Mouse (Mus musculus) liver, embryonic 14.5 days (tissue): Measurements from ENCODE around the gene Frmpd1.

ENCODE experiments used
- CTCF ChIP-seq: IDR thresholded peaks from 2 replicates; pipeline ENCODE4 v1.5.1; 2016; ENCODE audit warnings: antibody characterized with exemption, low read depth, control low read depth
- EP300 ChIP-seq: IDR thresholded peaks from 2 replicates; pipeline ENCODE4 v1.6.1; 2016; ENCODE audit warnings: antibody characterized with exemption, low read depth

GRCm38 (mm10) chr4:45165955-45166354 lies 18.7 kb upstream of the Frmpd1 start:
- TF ChIP-seq CTCF (no peak), EP300 (no peak)
